Mouse (Mus musculus) MEL (cell line): ENCODE measurements around the gene Retn. TPM values are rescaled to one million over a fixed set of nuclear protein-coding genes. Genes with fewer than 3 reads are reported as not detected.

Experiments
- DNase-seq: peaks from one replicate; pipeline ENCODE4 v3.0.0; 2011; ENCODE audit warnings: low read depth, low spot score
- H3K27ac ChIP-seq: 2 replicates; pipeline ENCODE4 v1.5.1; 2012; ENCODE audit warnings: low read depth, mild to moderate bottlenecking, control low read depth, low read length, moderate library complexity; ENCODE audit not compliant: control insufficient read depth
- H3K27me3 ChIP-seq, 2 experiments: fragments of 150-350 bp in 1 of 2; sonication (generic) in 1 of 2; 2 replicates each; pipeline ENCODE4 v1.6.1; 2012; ENCODE audit warnings: low read length in 2 of 2, mild to moderate bottlenecking in 2 of 2, improper control_type of control experiment in 1 of 2, moderate library complexity in 1 of 2; ENCODE audit not compliant: insufficient read depth in 2 of 2, control insufficient read depth in 1 of 2
- H3K36me3 ChIP-seq, 2 experiments: 2 replicates each; pipeline ENCODE4 v1.6.1; 2012 to 2014; ENCODE audit warnings: low read length in 2 of 2, improper control_type of control experiment in 1 of 2, inconsistent platforms in 1 of 2, mild to moderate bottlenecking in 1 of 2; ENCODE audit not compliant: insufficient read depth in 2 of 2, control insufficient read depth in 1 of 2
- H3K4me1 ChIP-seq, 2 experiments: fragments of 150-350 bp in 1 of 2; sonication (generic) in 1 of 2; 2 replicates each; pipeline ENCODE4 v1.6.1; 2012; ENCODE audit warnings: low read length in 2 of 2, improper control_type of control experiment in 1 of 2, mild to moderate bottlenecking in 1 of 2; ENCODE audit not compliant: insufficient read depth in 2 of 2, control insufficient read depth in 1 of 2
- H3K4me3 ChIP-seq, 2 experiments: fragments of 150-350 bp in 1 of 2; sonication (generic) in 1 of 2; 2 replicates each; pipeline ENCODE4 v1.5.1; 2012; ENCODE audit warnings: low read depth in 2 of 2, low read length in 2 of 2, mild to moderate bottlenecking in 2 of 2, moderate library complexity in 2 of 2, control low read depth in 1 of 2, improper control_type of control experiment in 1 of 2; ENCODE audit not compliant: control insufficient read depth in 1 of 2, insufficient read depth in 1 of 2
- H3K79me2 ChIP-seq: 2 replicates; pipeline ENCODE4 v1.6.1; 2012; ENCODE audit warnings: mild to moderate bottlenecking, low read length, moderate library complexity; ENCODE audit not compliant: control insufficient read depth, poor library complexity, insufficient read depth
- H3K9ac ChIP-seq: 2 replicates; pipeline ENCODE4 v1.6.1; 2012; ENCODE audit warnings: low read depth, mild to moderate bottlenecking, control low read depth, low read length, moderate library complexity; ENCODE audit not compliant: control insufficient read depth, poor library complexity, severe bottlenecking
- H3K9me3 ChIP-seq: fragments of 150-350 bp; sonication (generic); replicated peaks from 2 replicates; pipeline ENCODE4 v1.6.1; 2012; ENCODE audit warnings: mild to moderate bottlenecking, low read length, improper control_type of control experiment, moderate library complexity; ENCODE audit not compliant: insufficient read depth
- BHLHE40 ChIP-seq: IDR thresholded peaks from 2 replicates; pipeline ENCODE4 v1.6.1; 2012; ENCODE audit warnings: low read depth, mild to moderate bottlenecking, inconsistent platforms, low read length, improper control_type of control experiment, borderline replicate concordance
- CHD2 ChIP-seq: IDR thresholded peaks from 2 replicates; pipeline ENCODE4 v1.6.1; 2011; ENCODE audit warnings: low read length, improper control_type of control experiment
- E2F4 ChIP-seq: IDR thresholded peaks from 2 replicates; pipeline ENCODE4 v1.6.1; 2011; ENCODE audit warnings: low read depth, low read length, improper control_type of control experiment, borderline replicate concordance
- ELF1 ChIP-seq: IDR thresholded peaks from 2 replicates; pipeline ENCODE4 v1.6.1; 2014; ENCODE audit warnings: low read depth, mild to moderate bottlenecking, inconsistent platforms, low read length, improper control_type of control experiment, moderate library complexity
- EP300 ChIP-seq, 2 experiments: IDR thresholded peaks; 2 replicates each; pipeline ENCODE4 v1.6.1; 2011; ENCODE audit warnings: improper control_type of control experiment in 2 of 2, low read length in 2 of 2, low read depth in 1 of 2, mild to moderate bottlenecking in 1 of 2
- ETS1 ChIP-seq: IDR thresholded peaks from 2 replicates; pipeline ENCODE4 v1.6.1; 2012; ENCODE audit warnings: low read depth, mild to moderate bottlenecking, inconsistent platforms, low read length, improper control_type of control experiment, moderate library complexity
- GABPA ChIP-seq: IDR thresholded peaks from 2 replicates; pipeline ENCODE4 v1.6.1; 2012; ENCODE audit warnings: low read depth, mild to moderate bottlenecking, inconsistent platforms, low read length, improper control_type of control experiment, moderate library complexity
- HCFC1 ChIP-seq: IDR thresholded peaks from 2 replicates; pipeline ENCODE4 v1.6.1; 2012; ENCODE audit warnings: low read depth, mild to moderate bottlenecking, inconsistent platforms, low read length, improper control_type of control experiment, moderate library complexity
- MAZ ChIP-seq: IDR thresholded peaks from 2 replicates; pipeline ENCODE4 v1.6.1; 2012; ENCODE audit warnings: low read depth, mild to moderate bottlenecking, inconsistent platforms, low read length, improper control_type of control experiment
- MEF2A ChIP-seq: IDR thresholded peaks from 2 replicates; pipeline ENCODE4 v1.6.1; 2014; ENCODE audit warnings: low read depth, mild to moderate bottlenecking, inconsistent platforms, low read length, improper control_type of control experiment; ENCODE audit not compliant: poor library complexity, insufficient replicate concordance, severe bottlenecking; ENCODE audit errors: extremely low read depth
- MXI1 ChIP-seq: IDR thresholded peaks from 2 replicates; pipeline ENCODE4 v1.6.1; 2011; ENCODE audit warnings: mild to moderate bottlenecking, low read depth, low read length, improper control_type of control experiment
- MYC ChIP-seq: IDR thresholded peaks from 2 replicates; pipeline ENCODE4 v1.6.1; 2011; ENCODE audit warnings: low read depth, mild to moderate bottlenecking, low read length, improper control_type of control experiment, moderate library complexity
- NELFE ChIP-seq: IDR thresholded peaks from 2 replicates; pipeline ENCODE4 v1.6.1; 2011; ENCODE audit warnings: low read depth, low read length, improper control_type of control experiment
- NRF1 ChIP-seq: IDR thresholded peaks from 2 replicates; pipeline ENCODE4 v1.6.1; 2014; ENCODE audit warnings: low read depth, mild to moderate bottlenecking, inconsistent platforms, low read length, improper control_type of control experiment, moderate library complexity; ENCODE audit not compliant: poor library complexity, insufficient read depth, severe bottlenecking
- POLR2AphosphoS5 ChIP-seq: IDR thresholded peaks from 2 replicates; pipeline ENCODE4 v1.6.1; 2012; ENCODE audit warnings: low read depth, borderline replicate concordance, mild to moderate bottlenecking, inconsistent platforms, low read length, moderate library complexity, mixed read lengths
- RCOR1 ChIP-seq: IDR thresholded peaks from 2 replicates; pipeline ENCODE4 v1.6.1; 2012; ENCODE audit warnings: low read depth, mild to moderate bottlenecking, inconsistent platforms, low read length, improper control_type of control experiment
- SIN3A ChIP-seq: IDR thresholded peaks from 2 replicates; pipeline ENCODE4 v1.6.1; 2012; ENCODE audit warnings: low read length, improper control_type of control experiment, inconsistent platforms
- TBP ChIP-seq: IDR thresholded peaks from 2 replicates; pipeline ENCODE4 v1.8.0; 2011; ENCODE audit warnings: low read depth, low read length, improper control_type of control experiment
- USF1 ChIP-seq: IDR thresholded peaks from 2 replicates; pipeline ENCODE4 v1.6.1; 2014; ENCODE audit warnings: low read depth, mild to moderate bottlenecking, inconsistent platforms, low read length, improper control_type of control experiment, moderate library complexity
- ZKSCAN1 ChIP-seq: IDR thresholded peaks from 2 replicates; pipeline ENCODE4 v1.6.1; 2012; ENCODE audit warnings: low read depth, mild to moderate bottlenecking, inconsistent platforms, low read length, improper control_type of control experiment, moderate library complexity
- ZMIZ1 ChIP-seq: IDR thresholded peaks from 2 replicates; pipeline ENCODE4 v1.6.1; 2012; ENCODE audit warnings: low read depth, mild to moderate bottlenecking, inconsistent platforms, low read length, improper control_type of control experiment, moderate library complexity
- polyA plus RNA-seq, 2 experiments: library from polyadenylated mRNA; stranded (reverse) in 1 of 2; unstranded in 1 of 2; fragments of >175 nt in 1 of 2; fragments of >200 nt in 1 of 2; gene quantifications; 2 replicates each; pipeline versions ENCODE4 v1.2.1 to v1.2.4; 2012; ENCODE audit warnings: low replicate concordance in 2 of 2, low read depth in 1 of 2; ENCODE audit not compliant: insufficient read length in 2 of 2, insufficient read depth in 1 of 2, missing spikeins in 1 of 2
- total RNA-seq: library from RNA; depleted of rRNA; stranded (reverse); fragments of 300-350 nt; gene quantifications from 2 replicates; pipeline ENCODE4 v1.2.3, GENCODE M21; 2012

Retn gene
- total and polyA plus RNA-seq, 3 experiments, result 0.23 to 1.1 TPM; not detected in 1

GRCm38 (mm10) chr8:3690774-3691173 lies 35.2 kb downstream of the Retn start:
- Histone ChIP-seq H3K9ac (no peak overlapping the region), H3K27me3 (no peaks in the 10 kb centered on the region), H3K4me1 (no peaks in the 10 kb centered on the region), H3K36me3 (no peaks in the 10 kb centered on the region), H3K79me2 (no peaks in the 10 kb centered on the region), H3K27ac (no peak overlapping the region), H3K4me3 (no peak overlapping the region), H3K9me3 (no peaks in the 10 kb centered on the region)
- TF ChIP-seq CHD2 (no peak), ELF1 (no peak), USF1 (no peak), HCFC1 (no peak), MAZ (no peak), ZMIZ1 (no peak), MYC (no peak), RCOR1 (no peak), POLR2AphosphoS5 (no peak), BHLHE40 (no peak), MXI1 (no peak), MEF2A (no peak), GABPA (no peak), SIN3A (no peak), NELFE (no peak), E2F4 (no peak), ZKSCAN1 (no peak), TBP (no peak), NRF1 (no peak)
- no peak for DNase-seq

DNA sequence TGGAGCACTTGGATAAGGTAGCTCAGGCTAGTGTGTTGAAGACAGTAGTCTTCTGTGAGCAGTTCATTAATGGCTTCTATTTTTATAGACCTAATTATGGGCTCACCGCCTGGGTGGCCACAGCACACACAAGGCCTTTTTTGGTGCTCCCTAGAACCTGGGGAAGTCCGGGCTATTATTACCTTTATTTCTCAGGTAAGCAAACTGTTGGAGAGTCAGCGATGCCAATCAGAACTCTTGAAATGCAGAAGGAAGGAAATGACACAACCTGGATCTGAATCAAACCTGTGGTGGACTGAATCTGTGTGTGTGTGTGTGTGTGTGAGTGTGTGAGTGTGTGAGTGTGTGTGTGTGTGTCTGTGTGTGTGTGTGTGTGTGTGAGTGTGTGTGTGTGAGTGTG lies 38.6 kb downstream of the Retn start, which contains the start of gene Fcer2a:
Fcer2a (minus strand) TSS at position 55 of the 400 bp plus-strand sequence.
- H3K9me3 ChIP-seq, result no peaks in the 10 kb centered on the region
- no peaks in the 10 kb centered on the region for H3K79me2 ChIP-seq
- no peak for TF ChIP-seq HCFC1
- no peak for TF ChIP-seq EP300 (IDR thresholded peaks at IDR 0.05; ENCODE audit: low read depth in 1 of 2, low read length in 2 of 2)
- TF ChIP-seq MXI1, result no peak
- no peak for TF ChIP-seq CHD2
- TF ChIP-seq ZKSCAN1, result no peak
- no peak for TF ChIP-seq ETS1
- no peak within 1 kb of the TSS for H3K9ac ChIP-seq
- no peak within 1 kb of the TSS for H3K4me3 ChIP-seq
- H3K4me1 ChIP-seq, result no peaks in the 10 kb centered on the region
- no peaks in the 10 kb centered on the region for H3K36me3 ChIP-seq
- DNase-seq, result no peak
- H3K27me3 ChIP-seq, result 0 out of 4 replicates have a peak, but pooled peaks cover 0 to 1% of the 10 kb centered on the region in 2 experiments
- no peak within 1 kb of the TSS for H3K27ac ChIP-seq
